Mouse (Mus musculus): ENCODE results near the gene Kcne2. TPM values are rescaled to one million over a fixed set of nuclear protein-coding genes. Genes with fewer than 3 reads are reported as not detected.

The Kcne2 gene
- polyA plus RNA-seq, 1 experiment = not detected

- Histone ChIP-seq H3K27me3 (replicated peaks; ENCODE audit: control insufficient read depth, insufficient read depth, low read length) (no peaks in the 10 kb centered on the region), H3K27ac (ENCODE audit: insufficient read depth, low read depth, low read length) (no peak overlapping the region), H3K4me3 (ENCODE audit: insufficient read depth, low read depth, low read length) (0 out of 2 replicates have a peak overlapping the region, but pooled peaks have one; percentile 9), H3K4me1 (ENCODE audit: control insufficient read depth, insufficient read depth, low read length) (no peaks in the 10 kb centered on the region; the same call in 1 of the 2 replicates), H3K36me3 (ENCODE audit: control insufficient read depth, insufficient read depth, low read length) (no peaks in the 10 kb centered on the region)
- TF ChIP-seq POLR2A (IDR thresholded peaks at IDR 0.05; ENCODE audit: low read depth, low read length) = no peak
- TF ChIP-seq CTCF (conservative IDR thresholded peaks at IDR 0.05; ENCODE audit: insufficient read depth, insufficient read length, low read depth, low read length) = peak; percentile 81
- DNase-seq = peak; percentile 63
- 27% methylated on average over 27 of the region's 27 CpGs for WGBS
Measured at GRCm38 (mm10) chr16:92340612-92341511, 48.7 kb downstream of the Kcne2 start.

GRCm38 (mm10) chr16:92345177-92345576 lies 53.0 kb downstream of the Kcne2 start:
- Histone ChIP-seq H3K27me3 (replicated peaks; ENCODE audit: control insufficient read depth, insufficient read depth, low read length) (no peaks in the 10 kb centered on the region), H3K4me3 (ENCODE audit: insufficient read depth, low read depth, low read length) (no peak overlapping the region), H3K4me1 (ENCODE audit: control insufficient read depth, insufficient read depth, low read length) (no peaks in the 10 kb centered on the region), H3K27ac (ENCODE audit: insufficient read depth, low read depth, low read length) (no peak overlapping the region), H3K36me3 (ENCODE audit: control insufficient read depth, insufficient read depth, low read length) (no peaks in the 10 kb centered on the region)
- WGBS = 43% methylated on average over 11 of the region's 11 CpGs
- TF ChIP-seq POLR2A (IDR thresholded peaks at IDR 0.05; ENCODE audit: low read depth, low read length) (no peak), CTCF (conservative IDR thresholded peaks at IDR 0.05; ENCODE audit: insufficient read depth, insufficient read length, low read depth, low read length) (no peak)
- peak; percentile 33 for DNase-seq

GRCm38 (mm10) chr16:92346297-92346916 lies 54.2 kb downstream of the Kcne2 start:
- no peak for DNase-seq
- TF ChIP-seq POLR2A (IDR thresholded peaks at IDR 0.05; ENCODE audit: low read depth, low read length) (no peak), CTCF (conservative IDR thresholded peaks at IDR 0.05; ENCODE audit: insufficient read depth, insufficient read length, low read depth, low read length) (no peak)
- Histone ChIP-seq H3K4me3 (ENCODE audit: insufficient read depth, low read depth, low read length) (no peak overlapping the region), H3K36me3 (ENCODE audit: control insufficient read depth, insufficient read depth, low read length) (no peaks in the 10 kb centered on the region), H3K27ac (ENCODE audit: insufficient read depth, low read depth, low read length) (no peak overlapping the region), H3K27me3 (replicated peaks; ENCODE audit: control insufficient read depth, insufficient read depth, low read length) (no peaks in the 10 kb centered on the region), H3K4me1 (ENCODE audit: control insufficient read depth, insufficient read depth, low read length) (no peaks in the 10 kb centered on the region)
- whole genome bisulfite sequencing = 88% methylated on average over 13 of the region's 13 CpGs

Other genes with a start within 250 kb of the Kcne2 start
- gene Mrps6, start 234.1 kb upstream of the Kcne2 start, polyA plus RNA-seq (2012; rRNA removed) = 99.2 and 129 TPM in 2 replicates
- gene Gm49711, start 234.1 kb upstream of the Kcne2 start, polyA plus RNA-seq (2012; rRNA removed) = 0.16 TPM in 1 of 2 replicates, not detected in the other
- gene Slc5a3, start 234.1 kb upstream of the Kcne2 start, polyA plus RNA-seq (2012; rRNA removed) = 17.1 and 17.6 TPM in 2 replicates
- gene Smim11, start 8.9 kb downstream of the Kcne2 start, polyA plus RNA-seq (2012; rRNA removed) = 30.4 and 32.6 TPM in 2 replicates
- gene Fam243, start 29.1 kb downstream of the Kcne2 start, polyA plus RNA-seq (2012; rRNA removed) = 0.56 and 0.74 TPM in 2 replicates
- 34.3 and 37.4 TPM in 2 replicates for gene Kcne1, start 67.1 kb downstream of the Kcne2 start, polyA plus RNA-seq (2012; rRNA removed)
- gene Rcan1, start 178.5 kb downstream of the Kcne2 start, polyA plus RNA-seq (2012; rRNA removed) = 36.2 and 44.4 TPM in 2 replicates
- 3.2 and 3.6 TPM in 2 replicates for gene Clic6, start 193.3 kb downstream of the Kcne2 start, polyA plus RNA-seq (2012; rRNA removed)

All from kidney, adult 2 months (tissue).